Mouse (Mus musculus) intestine, embryonic 16.5 days (tissue): ENCODE results near the gene Prkca. TPM values are rescaled to one million over a fixed set of nuclear protein-coding genes. Genes with fewer than 3 reads are reported as not detected.

ENCODE experiments used
- ATAC-seq: fragments of 200-750 bp; cut with Nextera tagmentation; 2 replicates; pipeline ENCODE4 v1.8.0; 2017; ENCODE audit warnings: moderate TSS enrichment, moderate library complexity
- H3K27ac ChIP-seq: fragments of 300-500 bp; sonication (generic); 2 replicates; pipeline ENCODE4 v1.5.1; 2014; ENCODE audit warnings: mild to moderate bottlenecking, low read length
- H3K27me3 ChIP-seq: fragments of 300-500 bp; sonication (generic); replicated peaks from 2 replicates; pipeline ENCODE4 v1.6.1; 2014; ENCODE audit warnings: low read length, control low read depth, mixed read lengths; ENCODE audit not compliant: control insufficient read depth, insufficient read depth
- H3K36me3 ChIP-seq: fragments of 300-500 bp; sonication (generic); 2 replicates; pipeline ENCODE4 v1.6.1; 2014; ENCODE audit warnings: low read length, control low read depth; ENCODE audit not compliant: control insufficient read depth, insufficient read depth
- H3K4me1 ChIP-seq: fragments of 300-500 bp; sonication (generic); 2 replicates; pipeline ENCODE4 v1.6.1; 2014; ENCODE audit warnings: low read length, control low read depth, mixed read lengths; ENCODE audit not compliant: control insufficient read depth, insufficient read depth
- H3K4me2 ChIP-seq: fragments of 300-500 bp; sonication (generic); 2 replicates; pipeline ENCODE4 v1.6.1; 2014; ENCODE audit warnings: low read depth, low read length, control low read depth
- H3K4me3 ChIP-seq: fragments of 300-500 bp; sonication (generic); 2 replicates; pipeline ENCODE4 v1.5.1; 2014; ENCODE audit warnings: mild to moderate bottlenecking, low read length
- H3K9ac ChIP-seq: fragments of 300-500 bp; sonication (generic); 2 replicates; pipeline ENCODE4 v1.6.1; 2014; ENCODE audit warnings: low read depth, low read length
- H3K9me3 ChIP-seq: fragments of 300-500 bp; sonication (generic); 2 replicates; pipeline ENCODE4 v1.6.1; 2016; ENCODE audit warnings: low read length, control low read depth; ENCODE audit not compliant: control insufficient read depth
- WGBS: fragments of 180-500 bp; shearing (Covaris S2); extraction: QIAGEN DNeasy Blood & Tissue Kit; methylation state at CpG from one replicate; pipeline ENCODE4 v1.1.7; 2014; 5-methylcytosine and 5-hydroxymethylcytosine counted together
- polyA plus RNA-seq: library from polyadenylated mRNA; unstranded; fragments of >200 nt; fragmentation: Nextera tagmentation; extraction: Ambion mirVana; gene quantifications from 2 replicates; pipeline ENCODE4 v1.2.1, GENCODE M21; 2015

Gene Prkca
- polyA plus RNA-seq, 1 experiment from 2014 or later, result 20.3 TPM

GRCm38 (mm10) chr11:108158046-108158445, 185.7 kb downstream of the Prkca start:
- Histone ChIP-seq H3K4me3 (no peak overlapping the region), H3K27me3 (no peaks in the 10 kb centered on the region), H3K4me2 (no peak overlapping the region), H3K4me1 (peaks cover 2% of the 10 kb centered on the region; the same call in 1 of the 2 replicates), H3K36me3 (peaks cover 4% of the 10 kb centered on the region; the same call in 1 of the 2 replicates), H3K27ac (no peak overlapping the region), H3K9ac (no peak overlapping the region), H3K9me3 (peaks cover 5% of the 10 kb centered on the region; the same call in 1 of the 2 replicates)
- 94% methylated on average over 3 of the region's 3 CpGs for WGBS
- ATAC-seq, result no peak

GRCm38 (mm10) chr11:108157074-108157473, 186.7 kb downstream of the Prkca start:
- Histone ChIP-seq H3K27me3 (no peaks in the 10 kb centered on the region), H3K4me3 (no peak overlapping the region), H3K9me3 (peaks cover 5% of the 10 kb centered on the region; the same call in 1 of the 2 replicates), H3K36me3 (peaks cover 4% of the 10 kb centered on the region; the same call in 1 of the 2 replicates), H3K9ac (no peak overlapping the region), H3K4me2 (no peak overlapping the region), H3K4me1 (peaks cover 8% of the 10 kb centered on the region; the same call in 1 of the 2 replicates), H3K27ac (no peak overlapping the region)
- WGBS, result 89% methylated on average over 5 of the region's 5 CpGs
- ATAC-seq, result no peak

DNA sequence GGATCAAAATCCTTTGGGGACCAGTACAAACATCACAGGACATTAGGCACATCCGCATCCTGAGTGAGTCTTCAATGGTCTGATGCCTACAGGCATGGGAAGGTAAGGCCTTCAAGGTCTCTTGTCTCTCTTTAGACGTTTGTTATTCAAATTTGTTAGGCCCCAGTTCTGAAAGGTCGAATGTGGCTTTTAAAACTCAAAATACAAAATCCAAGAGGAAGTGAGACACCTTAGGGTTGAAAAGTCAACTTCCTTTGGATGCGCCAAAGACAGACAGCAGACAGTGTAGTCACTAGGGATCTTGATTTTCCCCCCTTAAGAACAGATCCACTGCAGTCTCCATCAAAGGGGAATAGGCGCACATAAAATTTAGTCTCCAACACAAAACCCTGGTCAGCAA, 187.6 kb downstream of the Prkca start:
- H3K4me1 ChIP-seq, result peaks cover 11% of the 10 kb centered on the region; the same call in 1 of the 2 replicates

DNA sequence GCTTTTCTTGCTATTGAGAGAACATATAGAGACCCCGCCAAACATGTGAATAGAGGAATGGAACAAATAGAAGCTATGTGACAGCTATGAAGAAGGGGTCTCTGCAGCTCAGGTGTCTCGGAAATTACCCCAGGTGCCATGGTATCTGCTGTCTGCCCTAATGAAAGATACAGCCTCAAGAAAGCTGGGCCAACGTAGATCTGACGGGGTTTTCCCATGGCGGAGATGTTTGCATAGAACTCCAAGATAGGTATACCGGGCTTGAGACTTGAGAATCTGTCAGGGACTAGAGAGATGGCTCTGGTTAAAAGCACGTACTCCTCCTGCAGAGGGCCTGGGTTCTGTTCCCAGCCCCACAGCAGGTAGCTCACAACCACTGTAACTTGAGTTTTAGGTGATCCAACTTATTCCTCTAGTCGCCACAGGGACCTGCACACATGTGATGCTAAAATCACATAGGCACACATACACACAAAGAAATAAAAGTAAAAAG, 188.6 kb downstream of the Prkca start:
- ATAC-seq, result no peak
- no peak overlapping the region for H3K4me3 ChIP-seq
- peaks cover 4% of the 10 kb centered on the region; the same call in 1 of the 2 replicates for H3K36me3 ChIP-seq
- WGBS, result 94% methylated on average over 8 of the region's 8 CpGs
- no peaks in the 10 kb centered on the region for H3K27me3 ChIP-seq
- H3K9ac ChIP-seq, result no peak overlapping the region
- H3K4me1 ChIP-seq, result peaks cover 12% of the 10 kb centered on the region
- no peak overlapping the region for H3K27ac ChIP-seq
- no peak overlapping the region for H3K4me2 ChIP-seq
- peaks cover 5% of the 10 kb centered on the region; the same call in 1 of the 2 replicates for H3K9me3 ChIP-seq

More for the DNA sequence above, 187.6 kb downstream of the Prkca start:
- Histone ChIP-seq H3K4me3 (no peak overlapping the region), H3K9ac (no peak overlapping the region), H3K36me3 (peaks cover 4% of the 10 kb centered on the region; the same call in 1 of the 2 replicates), H3K4me2 (no peak overlapping the region), H3K27me3 (no peaks in the 10 kb centered on the region), H3K27ac (no peak overlapping the region), H3K9me3 (peaks cover 5% of the 10 kb centered on the region; the same call in 1 of the 2 replicates)
- WGBS, result 83% methylated on average over 5 of the region's 5 CpGs
- no peak for ATAC-seq

- no peak overlapping the region for H3K9ac ChIP-seq
- H3K4me1 ChIP-seq, result peaks cover 17% of the 10 kb centered on the region
- no peak overlapping the region for H3K27ac ChIP-seq
- no peaks in the 10 kb centered on the region for H3K36me3 ChIP-seq
- ATAC-seq, result no peak
- WGBS, result 76% methylated on average over 9 of the region's 9 CpGs
- no peaks in the 10 kb centered on the region for H3K27me3 ChIP-seq
- H3K9me3 ChIP-seq, result no peaks in the 10 kb centered on the region
- H3K4me3 ChIP-seq, result no peak overlapping the region
- no peak overlapping the region for H3K4me2 ChIP-seq
These were observed 189.5 kb downstream of the Prkca start for GRCm38 (mm10) chr11:108153997-108154841.

DNA sequence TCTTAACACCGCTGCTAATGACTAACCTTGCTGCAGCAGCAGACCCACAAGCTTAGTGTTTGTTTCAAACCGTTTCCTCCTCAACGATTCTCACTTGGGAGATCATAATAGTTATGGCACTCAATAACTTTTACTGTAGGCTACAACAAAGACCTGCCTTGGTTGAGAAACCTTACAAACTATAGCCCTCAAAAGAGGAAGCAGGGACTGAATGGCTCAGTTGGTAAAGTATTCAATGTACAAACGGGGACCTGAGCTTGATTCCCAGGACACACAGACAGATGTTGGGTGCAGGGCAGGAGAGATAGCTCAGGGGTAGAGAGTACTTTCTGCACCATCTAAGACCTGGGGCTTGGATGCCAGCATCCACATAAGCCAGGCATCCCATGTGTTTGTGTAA, 191.1 kb downstream of the Prkca start:
- Histone ChIP-seq H3K36me3 (no peaks in the 10 kb centered on the region), H3K27me3 (no peaks in the 10 kb centered on the region), H3K9ac (no peak overlapping the region), H3K4me2 (no peak overlapping the region), H3K4me3 (no peak overlapping the region), H3K27ac (no peak overlapping the region), H3K4me1 (peaks cover 26% of the 10 kb centered on the region), H3K9me3 (no peaks in the 10 kb centered on the region)
- ATAC-seq, result no peak
- 42% methylated on average over 4 of the region's 4 CpGs for WGBS

- no peak for ATAC-seq
These were observed 193.3 kb downstream of the Prkca start for GRCm38 (mm10) chr11:108150410-108150809.

GRCm38 (mm10) chr11:108149187-108149586, 194.5 kb downstream of the Prkca start:
- no peaks in the 10 kb centered on the region for H3K9me3 ChIP-seq
- H3K9ac ChIP-seq, result no peak overlapping the region
- no peaks in the 10 kb centered on the region for H3K27me3 ChIP-seq
- peaks cover 38% of the 10 kb centered on the region for H3K4me1 ChIP-seq
- no peak overlapping the region for H3K4me3 ChIP-seq
- WGBS, result 49% methylated on average over 9 of the region's 9 CpGs
- H3K36me3 ChIP-seq, result no peaks in the 10 kb centered on the region
- no peak overlapping the region for H3K4me2 ChIP-seq
- ATAC-seq, result no peak
- H3K27ac ChIP-seq, result no peak overlapping the region

More at GRCm38 (mm10) chr11:108150410-108150809, 193.3 kb downstream of the Prkca start:
- no peak overlapping the region for H3K4me3 ChIP-seq
- no peak overlapping the region for H3K9ac ChIP-seq
- no peak overlapping the region for H3K4me2 ChIP-seq
- no peaks in the 10 kb centered on the region for H3K9me3 ChIP-seq
- H3K27me3 ChIP-seq, result no peaks in the 10 kb centered on the region
- no peak overlapping the region for H3K27ac ChIP-seq
- H3K4me1 ChIP-seq, result peaks cover 38% of the 10 kb centered on the region
- H3K36me3 ChIP-seq, result no peaks in the 10 kb centered on the region
- 46% methylated on average over 7 of the region's 7 CpGs for WGBS

- no peak overlapping the region for H3K4me2 ChIP-seq
- H3K9ac ChIP-seq, result no peak overlapping the region
- no peak for ATAC-seq
- 38% methylated on average over 4 of the region's 4 CpGs for WGBS
- H3K36me3 ChIP-seq, result no peaks in the 10 kb centered on the region
- no peaks in the 10 kb centered on the region for H3K9me3 ChIP-seq
- no peak overlapping the region; the same call in 1 of the 2 replicates for H3K27ac ChIP-seq
- peaks cover 38% of the 10 kb centered on the region for H3K4me1 ChIP-seq
- no peaks in the 10 kb centered on the region for H3K27me3 ChIP-seq
- H3K4me3 ChIP-seq, result no peak overlapping the region
These were observed 195.2 kb downstream of the Prkca start for GRCm38 (mm10) chr11:108148491-108148890.
